Mouse (Mus musculus) spleen, embryonic (tissue): Measurements from ENCODE around the gene Pdcl3.
"Not testable (repeated sequence)": the region's sequence is repeated elsewhere in the genome, so short reads cannot be mapped to it uniquely, and the experiment has no call there.

Source experiments
- CTCF ChIA-PET: fragments of 350-600 bp; sonication (Branson Sonifier 250); formaldehyde crosslinking; loops from one replicate; lab custom pipeline; 2022; lab: Charles Lee

Gene Pdcl3

DNA sequence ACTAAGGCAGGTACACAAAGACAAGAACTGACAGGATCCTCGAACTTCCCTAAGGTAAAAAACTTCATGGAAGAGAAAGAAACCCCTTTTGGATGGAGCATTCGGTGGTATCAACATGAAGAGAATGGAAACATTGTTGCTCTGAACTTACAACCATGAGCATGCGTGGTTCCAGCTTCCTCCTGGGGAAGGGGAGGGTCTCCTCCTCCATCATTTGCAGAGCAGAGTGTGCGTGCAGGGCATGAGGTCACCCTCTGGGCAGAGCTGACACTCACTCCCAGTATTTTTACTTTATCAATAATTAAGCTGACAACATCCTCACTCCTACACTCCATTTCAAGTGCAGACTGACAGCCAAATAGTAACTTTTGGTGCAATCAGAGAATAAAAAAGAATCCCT, 32.5 kb downstream of the Pdcl3 start:
- CTCF ChIA-PET: no interaction called here

GRCm38 (mm10) chr1:39025142-39025541, 39.7 kb downstream of the Pdcl3 start:
- CTCF ChIA-PET: no interaction called here

DNA sequence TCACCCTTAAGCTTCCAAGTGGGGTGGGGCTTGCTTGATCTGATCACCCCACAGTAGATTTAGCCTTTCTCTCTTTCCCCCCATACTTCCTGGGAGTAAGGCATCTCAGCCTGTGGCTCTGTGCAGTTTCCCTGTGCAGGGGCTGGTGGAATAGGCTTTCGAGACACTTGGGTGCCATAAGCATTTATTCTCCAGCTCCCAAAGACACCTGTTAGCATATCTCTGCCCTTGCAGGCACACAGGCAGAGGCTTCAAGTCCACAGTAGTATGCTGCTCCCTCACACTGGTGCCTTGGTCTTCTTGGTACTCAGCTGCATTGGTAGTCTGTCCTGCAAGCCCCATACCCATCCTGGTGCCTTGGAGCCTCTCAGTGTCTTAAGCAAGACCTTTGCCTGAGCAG, 40.4 kb downstream of the Pdcl3 start:
- CTCF ChIA-PET: no interaction called here

DNA sequence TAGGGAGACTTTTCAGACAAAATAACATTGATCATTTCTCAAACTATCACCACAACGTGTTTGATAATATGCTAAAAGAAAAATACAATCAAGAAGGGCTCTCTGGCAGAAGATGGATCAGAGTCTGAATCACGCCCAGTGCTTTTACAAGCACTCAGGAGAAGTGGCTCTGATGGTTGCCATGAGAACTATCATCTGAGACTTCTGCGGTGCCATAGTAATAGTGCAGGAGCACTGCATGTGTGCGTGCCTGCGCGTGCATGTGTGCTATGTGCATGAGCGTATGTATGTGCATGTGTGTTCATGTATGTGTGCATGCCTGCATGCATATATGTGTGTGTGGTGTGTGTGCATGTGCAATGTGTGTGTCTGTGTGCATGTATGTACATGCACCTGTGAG, 43.8 kb downstream of the Pdcl3 start:
- CTCF ChIA-PET: no interaction called here

DNA sequence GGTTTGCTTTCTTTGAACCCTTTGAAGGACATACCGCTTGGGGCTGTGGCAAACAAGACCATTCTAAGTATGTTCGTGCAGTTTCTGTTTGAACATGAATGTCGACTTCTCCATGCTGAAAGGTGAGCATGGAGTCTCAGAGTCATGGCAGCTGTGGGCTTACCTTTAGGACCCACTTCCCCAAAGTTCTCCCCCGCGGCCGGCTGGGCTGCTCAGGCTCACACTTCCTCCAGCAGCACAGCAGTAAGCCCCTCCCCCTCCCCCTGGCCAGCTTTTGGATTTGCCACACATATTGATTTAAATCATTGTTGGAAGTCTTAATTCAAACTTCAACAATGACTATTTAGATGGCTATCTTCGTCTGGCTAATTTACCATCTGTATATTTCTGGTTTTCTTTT, 44.7 kb downstream of the Pdcl3 start:
- CTCF ChIA-PET: no interaction called here

GRCm38 (mm10) chr1:39035817-39036216, 50.4 kb downstream of the Pdcl3 start:
- CTCF ChIA-PET: no interaction called here

DNA sequence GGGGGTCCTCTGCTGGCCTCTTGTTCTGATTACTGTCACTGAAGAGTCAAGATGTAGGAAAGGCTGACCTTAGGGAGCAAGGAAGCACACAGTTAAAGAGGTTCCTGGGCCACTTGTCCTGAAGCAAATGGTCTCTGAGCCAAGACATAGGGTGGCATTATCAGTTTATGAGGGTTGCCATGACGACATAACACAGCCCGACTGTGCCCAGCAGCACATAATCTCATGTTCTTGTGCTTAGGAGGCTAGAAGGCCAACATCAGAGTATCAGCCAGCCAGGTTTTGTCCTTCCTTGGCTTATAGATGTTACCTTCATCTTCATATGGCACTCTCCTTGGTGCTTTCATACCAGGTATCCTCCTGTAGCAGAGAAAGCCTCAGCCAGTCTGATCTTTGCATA, 56.8 kb downstream of the Pdcl3 start:
- CTCF ChIA-PET: no interaction called here

DNA sequence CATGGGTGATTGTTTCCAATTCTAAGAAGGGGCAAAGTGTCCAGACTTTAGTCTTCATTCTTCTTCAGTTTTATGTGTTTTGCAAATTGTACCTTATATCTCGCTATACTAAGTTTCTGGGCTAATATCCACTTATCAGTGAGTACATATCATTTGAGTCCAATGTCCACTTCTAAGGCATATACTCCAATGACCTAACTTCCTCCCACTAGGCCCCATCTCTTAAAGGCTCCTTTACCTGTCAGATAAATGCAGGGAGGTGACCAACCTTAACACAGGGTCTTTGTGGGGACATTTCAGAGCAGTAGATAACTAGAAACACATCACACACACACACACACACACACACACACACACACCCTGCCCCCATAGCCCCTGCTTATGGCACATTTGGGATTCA, 59.0 kb downstream of the Pdcl3 start:
- CTCF ChIA-PET: not testable (repeated sequence)

DNA sequence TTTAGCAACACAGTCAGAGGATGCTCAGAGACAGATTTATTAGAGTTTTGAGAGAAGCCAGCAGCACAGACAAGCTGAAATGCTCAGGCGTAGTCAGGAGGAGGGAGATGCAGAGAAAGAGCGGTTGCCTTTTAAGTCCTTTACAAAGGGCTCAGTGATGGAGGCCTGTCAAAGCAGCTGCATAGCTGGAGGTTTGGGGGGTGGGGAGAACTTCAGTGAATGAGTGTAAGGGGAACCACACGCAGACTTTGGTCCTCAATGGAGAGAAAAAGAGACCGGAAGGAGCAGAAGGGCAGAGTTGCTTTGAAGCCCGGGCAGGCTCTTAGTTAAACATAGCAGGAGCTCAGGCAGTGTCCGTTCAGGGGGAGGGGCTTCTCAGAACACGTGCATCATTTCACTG, 61.3 kb downstream of the Pdcl3 start:
- CTCF ChIA-PET: no interaction called here
